Mouse (Mus musculus) bone marrow macrophage, adult 2 months (primary cell): Measurements from ENCODE around the gene Cd164l2.

ENCODE experiments used
- CTCF ChIP-seq: IDR thresholded peaks from 2 replicates; pipeline ENCODE4 v1.5.1; 2012; ENCODE audit warnings: low read depth, mild to moderate bottlenecking, low read length, moderate library complexity
- POLR2A ChIP-seq: IDR thresholded peaks from 2 replicates; pipeline ENCODE4 v1.6.1; 2012; ENCODE audit warnings: mild to moderate bottlenecking, low read depth, low read length, borderline replicate concordance

GRCm38 (mm10) chr4:133203591-133203990 is 8.3 kb upstream of the Cd164l2 start:
- TF ChIP-seq CTCF: no peak
- no peak for TF ChIP-seq POLR2A
